23 mouse cellular contexts compared by ENCODE assay signal in genomic region chr12:87130224-87130623, GRCm38 (mm10). TPM values are rescaled to one million over a fixed set of nuclear protein-coding genes. Genes with fewer than 3 reads are reported as not detected.
DNase-seq lines count a peak whose midpoint lies in the region; ATAC-seq lines count a peak whose summit lies in the region.
"Had no signal": no experiment of that assay in that cellular context is flagged by ENCODE, and none has a peak within 500 bp of the region (broad histone marks: within the 10 kb centered on the region; RNA-seq: fewer than 3 reads in every experiment).

No protein-coding gene starts in this region.

- peak; percentile 99 for ATAC-seq in CD4-positive, CD25-positive, alpha-beta regulatory T cell, adult 4 months
- peak; percentile 98 for ATAC-seq in activated CD4-positive, CD25-positive, alpha-beta regulatory T cell, adult 4 months
- ATAC-seq in inflammation-experienced regulatory T-cells, adult 6 months, result peak; percentile 98
- ATAC-seq: forebrain, embryonic 14.5 days; forebrain, embryonic 16.5 days; Patski had no signal

- DNase-seq in CD4-positive helper T cell, adult 2 months (ENCODE audit: low read depth, low spot score), result peak; percentile 64
- no peak for DNase-seq in urinary bladder, adult 18-20 months (ENCODE audit: low spot score in 2 of 2)
- no peak for DNase-seq in frontal cortex, postnatal 10 days (ENCODE audit: low spot score in 2 of 2)
- no peak for DNase-seq in cerebellum, adult 9-11 months
- DNase-seq in spleen, postnatal 36 days (ENCODE audit: low spot score in 2 of 2), result no peak
- DNase-seq: adrenal gland, adult 2 months; adrenal gland, postnatal 10 days; adrenal gland, postnatal 25 days; B cell, adult 2 months; cerebellum, adult 11 months; cerebellum, adult 18-20 months; cerebellum, adult 8-10 months; cerebellum, postnatal 10 days; cerebellum, postnatal 25 days had no signal

RNA-seq across cellular contexts. Expression of gene Gstz1, which starts 16.7 kb away (rescaled TPM):
- 10 to 100 TPM; 13.8 to 21.4 TPM for polyA plus RNA-seq in CD4-positive, CD25-positive, alpha-beta regulatory T cell, adult 4 months (2017; shearing (Covaris generic))
- 10 to 100 TPM; 15.3 to 15.7 TPM for polyA plus RNA-seq in activated CD4-positive, CD25-positive, alpha-beta regulatory T cell, adult 4 months (2017; shearing (Covaris generic))
- polyA plus RNA-seq in inflammation-experienced regulatory T-cells, adult 6 months (2017; shearing (Covaris generic)), result 10 to 100 TPM; 10.5 to 21.8 (median 13.0) TPM

RNA-seq across cellular contexts. Expression of gene Pomt2, which starts 17.5 kb away (rescaled TPM):
- polyA plus RNA-seq in CD4-positive, CD25-positive, alpha-beta regulatory T cell, adult 4 months (2017; shearing (Covaris generic)), result 1 to 10 TPM in 1 of 2 experiments, under 1 TPM in 1; 0.89 to 1.1 TPM
- 1 to 10 TPM in 1 of 2 experiments, under 1 TPM in 1; 0.81 to 1.4 TPM for polyA plus RNA-seq in activated CD4-positive, CD25-positive, alpha-beta regulatory T cell, adult 4 months (2017; shearing (Covaris generic))
- polyA plus RNA-seq in inflammation-experienced regulatory T-cells, adult 6 months (2017; shearing (Covaris generic)), result 1 to 10 TPM in 2 of 3 experiments, under 1 TPM in 1; 0.69 to 1.1 (median 1.1) TPM

RNA-seq across cellular contexts. Expression of gene Ngb, which starts 27.9 kb away (rescaled TPM):
- polyA plus RNA-seq in CD4-positive, CD25-positive, alpha-beta regulatory T cell, adult 4 months (2017; shearing (Covaris generic)), result not detected
- polyA plus RNA-seq in activated CD4-positive, CD25-positive, alpha-beta regulatory T cell, adult 4 months (2017; shearing (Covaris generic)), result under 1 TPM in 1 of 2 experiments, not detected in 1; 0.25 TPM
- polyA plus RNA-seq in inflammation-experienced regulatory T-cells, adult 6 months (2017; shearing (Covaris generic)), result not detected
- polyA plus RNA-seq: embryonic facial prominence, embryonic 11.5 days; erythroblast, embryonic 14.5 days; G1E had no signal
